Mouse (Mus musculus) stomach, adult 2 months (tissue): ENCODE measurements around the gene Tmem269. TPM values are rescaled to one million over a fixed set of nuclear protein-coding genes. Genes with fewer than 3 reads are reported as not detected.

Source experiments
- polyA plus RNA-seq: library from polyadenylated mRNA; depleted of rRNA; stranded (reverse); fragments of >200 nt; gene quantifications from 2 replicates; pipeline ENCODE4 v1.2.3, GENCODE M21; 2012; rRNA removed

Gene Tmem269
- polyA plus RNA-seq: 0.10 TPM in 1 of 2 replicates, not detected in the other

DNA sequence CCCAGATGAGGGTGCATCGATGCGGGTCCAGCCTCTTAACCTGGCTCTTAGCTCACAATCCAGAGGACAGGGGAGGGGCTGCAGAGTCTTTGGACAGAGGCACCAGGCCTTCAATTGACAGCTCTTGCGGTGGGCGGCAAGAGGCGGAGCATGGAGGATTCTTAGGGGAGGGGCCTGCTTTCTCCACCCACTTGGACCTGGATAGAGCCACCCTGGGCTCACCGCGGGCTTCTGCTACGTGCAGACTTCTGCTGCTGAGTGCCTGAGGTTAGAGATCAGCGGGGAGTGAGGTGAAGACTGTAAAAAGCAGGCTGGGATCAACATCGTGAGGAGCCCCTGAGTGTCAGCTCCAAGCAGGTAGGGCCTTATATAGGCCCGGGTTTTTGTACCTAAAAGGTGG is at the start of gene Tmem269:
TSS of gene Tmem269 (minus strand) at position 49 of the 400 bp plus-strand sequence.

DNA sequence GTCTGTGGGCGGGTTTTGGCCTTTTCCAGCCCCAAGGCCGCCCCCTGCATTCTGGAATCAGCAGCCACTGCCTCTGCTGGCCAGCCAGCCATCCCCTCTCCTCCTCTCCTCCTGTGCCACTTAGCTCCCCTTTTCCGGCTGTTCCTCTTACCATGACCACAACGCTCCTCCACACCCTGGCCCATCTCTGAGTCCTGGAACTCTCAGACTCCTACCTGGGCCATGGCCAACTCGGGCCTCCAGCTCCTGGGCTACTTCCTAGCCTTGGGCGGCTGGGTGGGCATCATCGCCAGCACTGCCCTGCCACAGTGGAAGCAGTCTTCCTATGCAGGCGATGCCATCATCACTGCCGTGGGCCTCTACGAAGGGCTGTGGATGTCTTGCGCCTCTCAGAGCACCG is 37.3 kb upstream of the Tmem269 start, which contains the start of gene Cldn19:
TSS of gene Cldn19 (plus strand) at position 64 of the 400 bp plus-strand sequence.

GRCm38 (mm10) chr4:119232410-119233255 is 14.6 kb upstream of the Tmem269 start, which contains the start of the genes AU022252 and P3h1:
TSS of gene AU022252 (minus strand) at chr4:119232712.
TSS of gene P3h1 (plus strand) at chr4:119232915.

DNA sequence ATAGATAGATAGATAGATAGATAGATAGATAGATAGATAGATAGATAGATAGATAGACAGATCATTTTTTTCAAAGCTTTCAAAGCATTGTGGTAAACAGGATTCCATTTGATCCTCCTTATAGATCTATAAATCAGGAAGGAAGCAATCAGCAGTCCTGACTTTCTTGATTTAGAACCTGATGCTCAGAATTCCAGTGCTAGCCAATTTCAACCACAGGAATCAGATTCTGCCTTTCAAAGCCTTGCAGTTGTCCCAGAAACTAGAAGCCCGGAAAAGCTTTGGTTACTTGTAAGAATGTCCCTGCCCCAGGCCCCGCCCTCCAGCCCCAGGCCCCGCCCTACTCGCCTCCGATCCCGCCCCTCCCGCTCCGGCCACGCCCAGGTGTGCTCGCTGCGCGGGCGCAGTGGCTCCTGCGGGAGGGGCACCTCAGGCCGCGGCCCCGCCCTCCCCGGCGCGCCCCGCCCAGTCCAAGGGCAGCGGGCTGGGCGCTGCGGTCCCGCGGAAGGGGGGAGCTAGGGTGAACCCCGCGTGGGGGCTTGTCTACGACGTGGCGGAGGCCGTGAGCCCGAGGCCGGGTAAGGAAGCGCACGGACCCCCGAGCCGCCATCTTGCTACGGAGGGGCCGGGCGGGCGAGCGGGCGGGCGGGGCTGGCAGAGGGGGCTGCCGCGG is 23.0 kb downstream of the Tmem269 start, which contains the start of gene Svbp:
TSS of gene Svbp (plus strand) at position 398 of the 673 bp plus-strand sequence.

DNA sequence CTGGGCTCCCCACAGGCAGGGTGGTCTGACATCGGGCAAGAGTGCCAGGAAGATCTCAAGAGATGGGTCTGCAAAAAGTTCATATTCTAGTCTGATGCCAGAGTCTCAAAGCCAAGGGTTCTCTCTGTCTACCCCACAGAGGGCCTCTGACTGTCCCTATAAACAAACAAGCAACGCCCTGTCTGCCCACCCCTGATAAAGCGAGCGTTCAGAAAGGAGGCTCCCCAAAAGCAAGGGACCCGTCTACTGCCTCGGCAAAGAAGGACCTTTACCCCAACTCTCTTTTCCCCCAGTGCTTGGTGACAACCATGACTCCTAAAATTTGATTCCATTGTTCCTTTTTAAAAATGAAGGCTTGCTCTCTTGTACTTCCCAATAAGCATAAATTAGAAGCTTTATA is 28.2 kb downstream of the Tmem269 start, which contains the start of gene Ermap:
TSS of gene Ermap (minus strand) at position 148 of the 400 bp plus-strand sequence.

GRCm38 (mm10) chr4:119173851-119174453 is 44.1 kb downstream of the Tmem269 start, which contains the start of gene Zfp691:
TSS of gene Zfp691 (minus strand) at chr4:119174195.

Other genes starting within 250 kb of the Tmem269 start
- 56.8 and 58.2 TPM in 2 replicates for gene Slc2a1, start 109.5 kb downstream of the Tmem269 start, polyA plus RNA-seq
- gene Zfp691, start 44.0 kb downstream of the Tmem269 start, polyA plus RNA-seq: 5.5 and 7.3 TPM in 2 replicates
- not detected in 2 replicates for gene Ermap, start 28.2 kb downstream of the Tmem269 start, polyA plus RNA-seq
- gene Svbp, start 22.9 kb downstream of the Tmem269 start, polyA plus RNA-seq: 21.2 and 21.6 TPM in 2 replicates
- gene AU022252, start 14.5 kb upstream of the Tmem269 start, polyA plus RNA-seq: 1.0 and 1.5 TPM in 2 replicates
- 7.1 and 9.0 TPM in 2 replicates for gene P3h1, start 14.7 kb upstream of the Tmem269 start, polyA plus RNA-seq
- 0.17 TPM in 1 of 2 replicates, not detected in the other for gene Cldn19, start 37.2 kb upstream of the Tmem269 start, polyA plus RNA-seq
- 72.0 and 89.9 TPM in 2 replicates for gene Ybx1, start 76.4 kb upstream of the Tmem269 start, polyA plus RNA-seq
- 0.95 and 1.0 TPM in 2 replicates for gene Ppih, start 102.3 kb upstream of the Tmem269 start, polyA plus RNA-seq
- 0.16 TPM in 1 of 2 replicates, not detected in the other for gene Ccdc30, start 197.3 kb upstream of the Tmem269 start, polyA plus RNA-seq
- gene Ppcs, start 204.2 kb upstream of the Tmem269 start, polyA plus RNA-seq: 8.4 and 14.3 TPM in 2 replicates
- 0.52 and 0.53 TPM in 2 replicates for gene Zmynd12, start 204.6 kb upstream of the Tmem269 start, polyA plus RNA-seq